Mouse (Mus musculus): ENCODE measurements around the gene Ints14.

The Ints14 gene

GRCm38 (mm10) chr9:64960117-64960977 lies at the start of gene Ints14:
Gene Ints14 (plus strand): TSS chr9:64960905.
- DNase-seq (ENCODE audit: low read depth, low spot score), result peak; percentile 96

GRCm38 (mm10) chr9:64913406-64913805 lies 47.3 kb upstream of the Ints14 start:
- no peak for DNase-seq (ENCODE audit: low read depth, low spot score)
- H3K27me3 ChIP-seq (ENCODE audit: control insufficient read depth, insufficient read depth, low read length, poor library complexity, severe bottlenecking), result no peaks in the 10 kb centered on the region
- peaks cover 33% of the 10 kb centered on the region for H3K36me3 ChIP-seq (ENCODE audit: control insufficient read depth, insufficient read depth, low read length, poor library complexity, severe bottlenecking)

More at GRCm38 (mm10) chr9:64960117-64960977, at the start of gene Ints14:
- Histone ChIP-seq H3K36me3 (ENCODE audit: control insufficient read depth, insufficient read depth, low read length, poor library complexity, severe bottlenecking) (no peaks in the 10 kb centered on the region; the same call in 1 of the 2 replicates), H3K27me3 (ENCODE audit: control insufficient read depth, insufficient read depth, low read length, poor library complexity, severe bottlenecking) (no peaks in the 10 kb centered on the region)

DNA sequence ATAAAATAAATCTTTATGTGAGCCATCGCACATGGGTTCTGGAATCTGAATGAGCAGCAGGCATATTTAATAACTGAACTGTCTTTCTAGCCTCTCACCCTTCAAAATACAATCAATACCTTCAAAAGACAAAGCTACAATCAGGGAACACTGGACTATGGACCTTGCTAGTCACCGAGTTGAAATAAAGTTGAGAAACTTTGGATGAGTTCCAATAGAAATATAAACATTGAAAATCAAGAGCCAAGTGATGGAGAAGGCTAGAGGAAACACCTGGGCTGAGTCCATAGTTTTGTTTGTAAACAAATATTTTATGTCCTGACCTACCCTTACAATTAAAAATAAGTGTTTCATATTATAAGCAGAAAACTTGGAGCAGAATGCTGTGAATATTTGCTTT lies 46.7 kb upstream of the Ints14 start:
- no peak for DNase-seq (ENCODE audit: low read depth, low spot score)
- Histone ChIP-seq H3K36me3 (ENCODE audit: control insufficient read depth, insufficient read depth, low read length, poor library complexity, severe bottlenecking) (peaks cover 33% of the 10 kb centered on the region), H3K27me3 (ENCODE audit: control insufficient read depth, insufficient read depth, low read length, poor library complexity, severe bottlenecking) (no peaks in the 10 kb centered on the region)

- DNase-seq (ENCODE audit: low read depth, low spot score), result peak; percentile 59
- Histone ChIP-seq H3K36me3 (ENCODE audit: control insufficient read depth, insufficient read depth, low read length, poor library complexity, severe bottlenecking) (peaks cover 33% of the 10 kb centered on the region), H3K27me3 (ENCODE audit: control insufficient read depth, insufficient read depth, low read length, poor library complexity, severe bottlenecking) (no peaks in the 10 kb centered on the region)
Observed at GRCm38 (mm10) chr9:64914629-64915028, 46.1 kb upstream of the Ints14 start.

- DNase-seq (ENCODE audit: low read depth, low spot score), result peak; percentile 25
Observed at GRCm38 (mm10) chr9:64918560-64918959, 42.1 kb upstream of the Ints14 start.

DNA sequence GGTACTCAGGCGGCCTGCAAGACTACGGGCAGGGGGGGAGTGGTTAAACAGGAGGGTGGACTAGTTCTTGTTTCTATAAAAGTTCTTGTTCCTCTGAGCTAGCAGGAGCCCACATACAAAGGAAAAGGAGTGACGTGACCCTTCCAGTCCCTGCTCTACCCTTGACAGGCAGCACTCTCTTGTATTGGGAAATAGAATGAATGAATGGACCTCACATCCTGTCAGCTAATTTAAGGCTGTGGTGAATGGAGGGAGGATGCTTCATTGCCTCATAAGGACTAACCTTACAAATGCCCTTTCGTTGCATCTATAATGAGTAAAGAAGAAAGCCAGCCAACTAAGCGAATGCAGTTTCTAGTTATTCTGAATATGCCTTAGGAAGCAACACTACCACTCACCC lies 34.9 kb upstream of the Ints14 start:
- Histone ChIP-seq H3K27me3 (ENCODE audit: control insufficient read depth, insufficient read depth, low read length, poor library complexity, severe bottlenecking) (no peaks in the 10 kb centered on the region), H3K36me3 (ENCODE audit: control insufficient read depth, insufficient read depth, low read length, poor library complexity, severe bottlenecking) (no peaks in the 10 kb centered on the region)
- peak; percentile 31 for DNase-seq (ENCODE audit: low read depth, low spot score)

More at GRCm38 (mm10) chr9:64918560-64918959, 42.1 kb upstream of the Ints14 start:
- peaks cover 13% of the 10 kb centered on the region for H3K36me3 ChIP-seq (ENCODE audit: control insufficient read depth, insufficient read depth, low read length, poor library complexity, severe bottlenecking)
- H3K27me3 ChIP-seq (ENCODE audit: control insufficient read depth, insufficient read depth, low read length, poor library complexity, severe bottlenecking), result no peaks in the 10 kb centered on the region

GRCm38 (mm10) chr9:64926201-64926991 lies 34.3 kb upstream of the Ints14 start:
- no peak for DNase-seq (ENCODE audit: low read depth, low spot score)
- Histone ChIP-seq H3K27me3 (ENCODE audit: control insufficient read depth, insufficient read depth, low read length, poor library complexity, severe bottlenecking) (no peaks in the 10 kb centered on the region), H3K36me3 (ENCODE audit: control insufficient read depth, insufficient read depth, low read length, poor library complexity, severe bottlenecking) (no peaks in the 10 kb centered on the region)

DNA sequence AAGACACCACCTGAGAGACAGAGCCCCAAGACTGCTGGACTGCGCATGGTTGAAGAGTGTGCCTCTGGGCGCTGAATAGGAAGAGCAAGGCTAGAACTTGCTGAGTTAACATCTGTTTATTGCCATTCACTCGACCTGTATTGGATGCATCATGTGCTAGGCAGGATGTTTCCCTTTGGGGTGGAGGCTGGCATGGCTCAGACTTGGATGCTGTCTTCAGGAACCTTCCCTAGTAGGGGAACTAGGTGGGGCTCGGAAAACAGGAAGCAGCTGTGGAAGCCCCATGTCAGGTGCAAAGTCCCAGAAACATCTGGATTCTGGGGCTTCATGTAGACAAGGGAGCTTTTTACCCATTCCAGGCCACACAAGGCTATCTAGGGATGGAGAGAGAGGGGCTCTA lies 30.4 kb upstream of the Ints14 start:
- no peak for DNase-seq (ENCODE audit: low read depth, low spot score)
- Histone ChIP-seq H3K36me3 (ENCODE audit: control insufficient read depth, insufficient read depth, low read length, poor library complexity, severe bottlenecking) (no peaks in the 10 kb centered on the region), H3K27me3 (ENCODE audit: control insufficient read depth, insufficient read depth, low read length, poor library complexity, severe bottlenecking) (no peaks in the 10 kb centered on the region)

DNA sequence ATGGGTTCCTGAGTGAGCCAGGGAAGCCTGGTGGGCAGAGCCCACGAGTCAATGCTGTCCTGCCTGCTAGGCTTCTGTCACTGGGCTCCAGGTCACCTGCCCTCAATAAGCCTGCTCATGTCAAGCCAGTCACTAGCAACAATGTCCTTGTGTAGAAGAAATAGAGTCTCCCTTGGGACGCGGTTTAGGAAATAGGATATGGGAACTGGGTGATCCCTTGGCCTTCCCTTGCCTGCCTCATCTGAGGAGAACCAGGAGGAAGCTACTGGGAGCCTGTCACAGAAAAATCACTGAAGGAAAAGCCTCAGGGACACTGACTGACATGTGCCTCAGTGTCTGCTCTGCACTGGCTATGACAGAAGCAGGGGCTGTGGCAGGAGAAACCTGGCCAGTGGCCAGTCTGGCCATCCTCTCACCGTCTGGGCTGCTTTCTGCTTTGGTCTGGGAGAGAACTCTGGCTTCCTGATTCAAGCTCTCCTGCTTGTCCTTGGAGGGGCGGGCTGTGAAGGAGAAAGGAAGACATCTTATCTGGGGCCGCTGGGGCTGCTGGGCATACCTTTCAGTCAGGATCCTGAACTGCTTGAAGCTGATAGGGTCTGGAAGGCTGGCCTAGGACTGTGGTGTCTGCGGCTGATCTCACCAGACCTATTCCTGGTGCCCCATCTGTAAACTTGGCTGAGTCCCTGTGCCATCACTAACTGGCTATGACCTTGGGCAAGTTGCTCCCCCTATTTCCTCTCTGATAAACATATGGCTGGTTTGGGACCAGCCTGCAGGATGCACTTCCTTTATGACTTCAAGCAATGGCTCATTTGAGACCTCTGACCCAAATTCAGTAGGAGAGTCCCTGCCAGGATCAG lies 28.7 kb upstream of the Ints14 start:
- no peak for DNase-seq (ENCODE audit: low read depth, low spot score)
- Histone ChIP-seq H3K27me3 (ENCODE audit: control insufficient read depth, insufficient read depth, low read length, poor library complexity, severe bottlenecking) (no peaks in the 10 kb centered on the region), H3K36me3 (ENCODE audit: control insufficient read depth, insufficient read depth, low read length, poor library complexity, severe bottlenecking) (no peaks in the 10 kb centered on the region)

GRCm38 (mm10) chr9:64934015-64934754 lies 26.5 kb upstream of the Ints14 start:
- no peak for DNase-seq (ENCODE audit: low read depth, low spot score)
- Histone ChIP-seq H3K27me3 (ENCODE audit: control insufficient read depth, insufficient read depth, low read length, poor library complexity, severe bottlenecking) (no peaks in the 10 kb centered on the region), H3K36me3 (ENCODE audit: control insufficient read depth, insufficient read depth, low read length, poor library complexity, severe bottlenecking) (no peaks in the 10 kb centered on the region)

- no peaks in the 10 kb centered on the region for H3K36me3 ChIP-seq (ENCODE audit: control insufficient read depth, insufficient read depth, low read length, poor library complexity, severe bottlenecking)
- H3K27me3 ChIP-seq (ENCODE audit: control insufficient read depth, insufficient read depth, low read length, poor library complexity, severe bottlenecking), result no peaks in the 10 kb centered on the region
- DNase-seq (ENCODE audit: low read depth, low spot score), result peak; percentile 84
Observed at GRCm38 (mm10) chr9:64936508-64936907, 24.2 kb upstream of the Ints14 start.

GRCm38 (mm10) chr9:64937491-64937890 lies 23.2 kb upstream of the Ints14 start:
- no peak for DNase-seq (ENCODE audit: low read depth, low spot score)
- Histone ChIP-seq H3K27me3 (ENCODE audit: control insufficient read depth, insufficient read depth, low read length, poor library complexity, severe bottlenecking) (no peaks in the 10 kb centered on the region), H3K36me3 (ENCODE audit: control insufficient read depth, insufficient read depth, low read length, poor library complexity, severe bottlenecking) (no peaks in the 10 kb centered on the region)

DNA sequence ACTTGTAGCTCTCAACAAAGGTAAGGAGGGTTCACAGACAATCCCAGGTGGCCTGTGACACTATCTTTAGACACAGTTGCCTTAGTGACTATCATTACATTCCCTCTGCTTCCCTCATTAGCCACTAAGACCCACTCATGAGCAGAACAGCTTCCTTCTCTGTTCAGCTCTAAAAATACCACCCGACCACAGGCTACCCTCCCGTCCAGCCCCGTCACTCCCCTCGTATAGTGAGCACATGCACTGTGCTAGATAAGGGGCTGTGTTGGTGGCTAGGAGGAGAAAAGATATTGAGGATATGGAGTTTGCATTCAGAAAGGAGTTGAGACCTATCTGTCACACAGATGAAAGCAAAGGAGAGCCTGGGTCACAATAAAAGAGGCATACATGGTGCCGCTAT lies 22.2 kb upstream of the Ints14 start:
- Histone ChIP-seq H3K36me3 (ENCODE audit: control insufficient read depth, insufficient read depth, low read length, poor library complexity, severe bottlenecking) (no peaks in the 10 kb centered on the region), H3K27me3 (ENCODE audit: control insufficient read depth, insufficient read depth, low read length, poor library complexity, severe bottlenecking) (no peaks in the 10 kb centered on the region)
- no peak for DNase-seq (ENCODE audit: low read depth, low spot score)

DNA sequence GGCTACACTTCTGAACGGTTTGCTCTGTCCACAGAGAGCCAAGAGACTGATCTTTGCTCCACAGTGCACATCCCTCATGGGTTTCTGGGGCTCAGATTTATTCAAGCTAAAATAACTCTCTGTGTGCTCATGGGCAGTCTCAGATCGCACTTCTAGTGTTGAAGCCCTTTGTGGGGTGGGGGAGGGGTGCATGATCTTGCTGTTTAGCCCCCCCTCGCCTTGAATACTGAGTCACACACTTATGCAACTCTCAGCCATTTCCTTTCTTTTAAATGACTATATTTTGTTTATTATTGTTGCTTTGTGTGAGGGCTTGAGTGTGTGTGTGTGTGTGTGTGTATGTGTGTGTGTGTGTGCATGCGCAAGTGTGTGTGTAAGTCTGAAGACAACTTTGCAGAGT lies 21.4 kb upstream of the Ints14 start:
- Histone ChIP-seq H3K27me3 (ENCODE audit: control insufficient read depth, insufficient read depth, low read length, poor library complexity, severe bottlenecking) (no peaks in the 10 kb centered on the region), H3K36me3 (ENCODE audit: control insufficient read depth, insufficient read depth, low read length, poor library complexity, severe bottlenecking) (no peaks in the 10 kb centered on the region)
- DNase-seq (ENCODE audit: low read depth, low spot score), result no peak
